Comparison of ENCODE assay signal across 24 mouse cellular contexts in the genomic region with DNA sequence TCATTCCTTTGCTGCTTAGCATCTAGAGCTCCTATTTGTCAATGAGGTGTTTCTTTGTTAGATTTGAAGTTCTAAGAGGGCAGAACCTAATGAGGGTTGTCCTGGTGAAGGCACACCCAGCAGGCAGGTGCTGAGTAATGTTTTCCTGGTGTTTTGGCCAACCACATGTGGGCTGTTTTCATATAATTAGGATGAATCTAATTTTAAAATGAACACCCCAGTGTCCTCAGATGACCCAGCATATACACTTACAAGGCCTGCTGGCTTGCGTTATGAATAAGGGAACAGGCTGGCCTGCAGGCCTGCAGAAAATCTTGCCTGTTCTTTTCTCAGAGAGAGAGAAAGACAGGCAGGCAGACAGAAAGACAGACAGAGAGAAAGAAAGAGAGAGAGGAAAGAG. TPM values are rescaled to one million over a fixed set of nuclear protein-coding genes. Genes with fewer than 3 reads are reported as not detected.
A peak's percentile ranks its signal among the peaks of the same experiment; 100 is the strongest.
DNase-seq lines count a peak whose midpoint lies in the region; TF ChIP-seq lines count a peak whose summit lies in the region.
"Had no signal": no experiment of that assay in that cellular context is flagged by ENCODE, and none has a peak within 500 bp of the region (broad histone marks: within the 10 kb centered on the region; RNA-seq: fewer than 3 reads in every experiment).

No protein-coding gene starts in this region.

- no peak for TF ChIP-seq POLR2A in heart, adult 2 months (IDR thresholded peaks at IDR 0.05; ENCODE audit: insufficient read depth, low read depth, low read length)

- 59% methylated on average over 1 of the region's 1 CpGs for WGBS in heart, adult 2 months
- WGBS in heart, embryonic 10.5 days = 83% methylated on average over 1 of the region's 1 CpGs

- H3K9me3 ChIP-seq in heart, embryonic 10.5 days = no peaks in the 10 kb centered on the region
- H3K9me3 ChIP-seq: embryonic facial prominence, embryonic 12.5 days; forebrain, embryonic 15.5 days; G1E; heart, embryonic 15.5 days; hindbrain, embryonic 13.5 days had no signal

- H3K4me1 ChIP-seq in heart, adult 2 months (ENCODE audit: control insufficient read depth, insufficient read depth, low read length) = peaks cover 3% of the 10 kb centered on the region; the same call in 1 of the 2 replicates
- H3K4me1 ChIP-seq in heart, embryonic 10.5 days = no peaks in the 10 kb centered on the region
- H3K4me1 ChIP-seq: embryonic facial prominence, embryonic 12.5 days; forebrain, embryonic 15.5 days; heart, embryonic 15.5 days; hindbrain, embryonic 13.5 days had no signal

- H3K36me3 ChIP-seq in heart, adult 2 months (ENCODE audit: control insufficient read depth, insufficient read depth, low read length) = no peaks in the 10 kb centered on the region
- no peaks in the 10 kb centered on the region for H3K36me3 ChIP-seq in heart, embryonic 10.5 days
- H3K36me3 ChIP-seq: embryonic facial prominence, embryonic 12.5 days; forebrain, embryonic 15.5 days; heart, embryonic 15.5 days; hindbrain, embryonic 13.5 days had no signal

- DNase-seq in adrenal gland, adult (ENCODE audit: inconsistent age in 2 of 2, low spot score in 1 of 2) = peak; percentile 11 to 49
- DNase-seq in adrenal gland, adult 8-10 months = no peak
- peak; percentile 49 for DNase-seq in gastrocnemius, adult 2 months
- no peak for DNase-seq in gastrocnemius, postnatal 36 days
- peak in 1 of 2 experiments; percentile 17 for DNase-seq in heart, adult 2 months
- DNase-seq in heart, embryonic 10.5 days (ENCODE audit: low spot score) = no peak
- peak; percentile 33 for DNase-seq in Muller cell, postnatal 12 days (ENCODE audit: inconsistent ontology term)
- no peak for DNase-seq in urinary bladder, postnatal 4 days (ENCODE audit: low spot score in 2 of 2)
- DNase-seq: adrenal gland, adult 2 months; B cell, adult 2 months; cerebellum, adult 11 months; cerebellum, adult 8-10 months; cerebellum, postnatal 14 days; embryo, embryonic 11 days; kidney, adult 11 months; kidney, adult 9 months had no signal

- H3K9ac ChIP-seq in heart, adult 2 months (ENCODE audit: low read depth, low read length) = no peak overlapping the region
- H3K9ac ChIP-seq: embryonic facial prominence, embryonic 12.5 days; forebrain, embryonic 15.5 days; heart, embryonic 15.5 days; hindbrain, embryonic 13.5 days had no signal

- H3K79me2 ChIP-seq in heart, adult 2 months (replicated peaks; ENCODE audit: control insufficient read depth, insufficient read depth, low read length) = no peaks in the 10 kb centered on the region; the same call in 1 of the 2 replicates

- H3K4me3 ChIP-seq in gastrocnemius, adult 2 months = peak overlapping the region; percentile 55
- no peak overlapping the region for H3K4me3 ChIP-seq in heart, adult 2 months
- H3K4me3 ChIP-seq in heart, embryonic 10.5 days = no peak overlapping the region
- H3K4me3 ChIP-seq: embryonic facial prominence, embryonic 12.5 days; forebrain, embryonic 15.5 days; heart, embryonic 15.5 days; hindbrain, embryonic 13.5 days had no signal

- intact Hi-C loops in gastrocnemius, adult 2 months (cut with DNase I) = no loop called here
- intact Hi-C loops in gastrocnemius, postnatal 36 days (cut with DNase I) = no loop called here
- intact Hi-C loops in heart, adult 2 months (cut with DNase I) = no loop called here

- no peak for TF ChIP-seq EP300 in heart, adult 2 months (IDR thresholded peaks at IDR 0.05; ENCODE audit: insufficient read depth, low read depth, low read length)

- H3K27me3 ChIP-seq in heart, adult 2 months (ENCODE audit: control insufficient read depth, insufficient read depth, low read length) = no peaks in the 10 kb centered on the region
- no peaks in the 10 kb centered on the region for H3K27me3 ChIP-seq in heart, embryonic 10.5 days (ENCODE audit: insufficient read depth, poor library complexity, severe bottlenecking)
- H3K27me3 ChIP-seq: embryonic facial prominence, embryonic 12.5 days; forebrain, embryonic 15.5 days; heart, embryonic 15.5 days; hindbrain, embryonic 13.5 days; Patski had no signal

- peak overlapping the region; percentile 84 for H3K27ac ChIP-seq in gastrocnemius, adult 2 months
- peak overlapping the region; percentile 58 for H3K27ac ChIP-seq in heart, adult 2 months
- H3K27ac ChIP-seq in heart, embryonic 10.5 days = no peak overlapping the region
- H3K27ac ChIP-seq: embryonic facial prominence, embryonic 12.5 days; forebrain, embryonic 15.5 days; heart, embryonic 15.5 days; hindbrain, embryonic 13.5 days; hindbrain, postnatal 0 days; kidney, postnatal 0 days had no signal

- no peak for TF ChIP-seq CTCF in gastrocnemius, adult 2 months (IDR thresholded peaks at IDR 0.05)
- no peak for TF ChIP-seq CTCF in heart, adult 2 months (IDR thresholded peaks at IDR 0.05)

RNA-seq across cellular contexts. Expression of gene Thrb, which starts 14.3 kb away (rescaled TPM):
- 10 to 100 TPM; 36.3 to 86.4 (median 64.4) TPM for total RNA-seq in adrenal gland, adult 8-10 months (2022)
- 10 to 100 TPM; 26.7 to 40.0 TPM for total RNA-seq in gastrocnemius, adult 2 months (2021)
- total RNA-seq in gastrocnemius, postnatal 36 days (2021) = 10 to 100 TPM; 19.3 to 23.8 TPM
- 10 to 100 TPM; 27.5 to 28.1 TPM for total RNA-seq in heart, adult 2 months (2021)
- polyA plus RNA-seq in heart, adult 2 months (2012; rRNA removed) = 7.7 and 10.6 TPM in 2 replicates
- 0.39 and 1.0 TPM in 2 replicates for polyA plus RNA-seq in heart, embryonic 10.5 days (2016; fragmentation: Nextera tagmentation; extraction: Ambion mirVana)

Comparison
In these comparisons a context has a peak if more than half of its experiments do, and no peak if none do; other contexts are left out.
1. DNase-seq: peak in adrenal gland, adult (2 of 2), gastrocnemius, adult 2 months (single experiment) and Muller cell, postnatal 12 days (single experiment); none in adrenal gland, adult 8-10 months (single experiment), gastrocnemius, postnatal 36 days (0 of 2), heart, embryonic 10.5 days (single experiment) and urinary bladder, postnatal 4 days (0 of 2).